Mouse (Mus musculus): ENCODE measurements around the gene Rtf2. TPM values are rescaled to one million over a fixed set of nuclear protein-coding genes. Genes with fewer than 3 reads are reported as not detected.

Rtf2 gene
- polyA plus RNA-seq, 1 experiment from 2014 or later, result 74.7 TPM

- H3K4me2 ChIP-seq, result no peak overlapping the region
- no peak overlapping the region for H3K9ac ChIP-seq
- ATAC-seq (ENCODE audit: insufficient number of reproducible peaks, low FRiP score, low TSS enrichment, low read depth), result no peak
- 91% methylated on average over 4 of the region's 4 CpGs for WGBS
- no peak overlapping the region for H3K27ac ChIP-seq
- no peaks in the 10 kb centered on the region for H3K27me3 ChIP-seq
- no peak overlapping the region for H3K4me3 ChIP-seq
- H3K36me3 ChIP-seq, result peaks cover 60% of the 10 kb centered on the region
- H3K4me1 ChIP-seq, result peaks cover 14% of the 10 kb centered on the region
- no peaks in the 10 kb centered on the region for H3K9me3 ChIP-seq
Observed at GRCm38 (mm10) chr2:172445617-172446016, 5.3 kb downstream of the Rtf2 start.

- H3K9ac ChIP-seq, result no peak overlapping the region
- 88% methylated on average over 6 of the region's 6 CpGs for WGBS
- H3K4me1 ChIP-seq, result no peaks in the 10 kb centered on the region
- H3K4me3 ChIP-seq, result no peak overlapping the region
- peaks cover 72% of the 10 kb centered on the region for H3K36me3 ChIP-seq
- H3K9me3 ChIP-seq, result no peaks in the 10 kb centered on the region
- no peak for ATAC-seq (ENCODE audit: insufficient number of reproducible peaks, low FRiP score, low TSS enrichment, low read depth)
- no peak overlapping the region for H3K4me2 ChIP-seq
- no peak overlapping the region for H3K27ac ChIP-seq
- H3K27me3 ChIP-seq, result no peaks in the 10 kb centered on the region
Observed at GRCm38 (mm10) chr2:172447317-172447716, 7.0 kb downstream of the Rtf2 start.

- ATAC-seq (ENCODE audit: insufficient number of reproducible peaks, low FRiP score, low TSS enrichment, low read depth), result no peak
- 84% methylated on average over 4 of the region's 4 CpGs for WGBS
- no peaks in the 10 kb centered on the region for H3K9me3 ChIP-seq
Observed at GRCm38 (mm10) chr2:172448329-172448728, 8.0 kb downstream of the Rtf2 start.

GRCm38 (mm10) chr2:172450640-172451039 is 10.3 kb downstream of the Rtf2 start:
- no peak for ATAC-seq (ENCODE audit: insufficient number of reproducible peaks, low FRiP score, low TSS enrichment, low read depth)
- Histone ChIP-seq H3K27ac (no peak overlapping the region), H3K9me3 (no peaks in the 10 kb centered on the region), H3K4me3 (no peak overlapping the region), H3K4me1 (no peaks in the 10 kb centered on the region), H3K9ac (no peak overlapping the region), H3K27me3 (no peaks in the 10 kb centered on the region), H3K36me3 (peaks cover 88% of the 10 kb centered on the region), H3K4me2 (no peak overlapping the region)
- WGBS, result 73% methylated on average over 6 of the region's 6 CpGs

More at GRCm38 (mm10) chr2:172448329-172448728, 8.0 kb downstream of the Rtf2 start:
- Histone ChIP-seq H3K4me1 (no peaks in the 10 kb centered on the region), H3K36me3 (peaks cover 82% of the 10 kb centered on the region), H3K9ac (no peak overlapping the region), H3K4me2 (no peak overlapping the region), H3K27ac (no peak overlapping the region), H3K4me3 (no peak overlapping the region), H3K27me3 (no peaks in the 10 kb centered on the region)

- Histone ChIP-seq H3K4me2 (no peak overlapping the region), H3K9ac (no peak overlapping the region), H3K9me3 (no peaks in the 10 kb centered on the region), H3K4me3 (no peak overlapping the region), H3K36me3 (peaks cover 74% of the 10 kb centered on the region), H3K4me1 (no peaks in the 10 kb centered on the region), H3K27ac (no peak overlapping the region), H3K27me3 (no peaks in the 10 kb centered on the region)
- no peak for ATAC-seq (ENCODE audit: insufficient number of reproducible peaks, low FRiP score, low TSS enrichment, low read depth)
- 95% methylated on average over 4 of the region's 4 CpGs for WGBS
Observed at GRCm38 (mm10) chr2:172452031-172452430, 11.7 kb downstream of the Rtf2 start.

- 94% methylated on average over 10 of the region's 10 CpGs for WGBS
- Histone ChIP-seq H3K4me3 (no peak overlapping the region), H3K36me3 (peaks cover 73% of the 10 kb centered on the region), H3K9ac (no peak overlapping the region), H3K27ac (no peak overlapping the region), H3K4me2 (no peak overlapping the region), H3K4me1 (no peaks in the 10 kb centered on the region), H3K9me3 (no peaks in the 10 kb centered on the region), H3K27me3 (no peaks in the 10 kb centered on the region)
- ATAC-seq (ENCODE audit: insufficient number of reproducible peaks, low FRiP score, low TSS enrichment, low read depth), result no peak
Observed at GRCm38 (mm10) chr2:172452458-172452857, 12.1 kb downstream of the Rtf2 start.

GRCm38 (mm10) chr2:172458496-172458895 is 18.1 kb downstream of the Rtf2 start, which contains the start of gene Gcnt7:
Gcnt7 (minus strand) TSS chr2:172458596.
- Histone ChIP-seq H3K9me3 (no peaks in the 10 kb centered on the region), H3K4me2 (no peak within 1 kb of the TSS), H3K4me1 (no peaks in the 10 kb centered on the region), H3K36me3 (peaks cover 37% of the 10 kb centered on the region), H3K27me3 (no peaks in the 10 kb centered on the region), H3K9ac (no peak within 1 kb of the TSS), H3K27ac (no peak within 1 kb of the TSS), H3K4me3 (no peak within 1 kb of the TSS)
- 67% methylated on average over 11 of the region's 11 CpGs for WGBS
- no peak for ATAC-seq (ENCODE audit: insufficient number of reproducible peaks, low FRiP score, low TSS enrichment, low read depth)

- no peaks in the 10 kb centered on the region for H3K4me1 ChIP-seq
- no peaks in the 10 kb centered on the region for H3K9me3 ChIP-seq
- 42% methylated on average over 2 of the region's 2 CpGs for WGBS
- ATAC-seq (ENCODE audit: insufficient number of reproducible peaks, low FRiP score, low TSS enrichment, low read depth), result no peak
- no peak overlapping the region for H3K9ac ChIP-seq
- no peak overlapping the region for H3K4me2 ChIP-seq
- peaks cover 42% of the 10 kb centered on the region for H3K36me3 ChIP-seq
- H3K27ac ChIP-seq, result no peak overlapping the region
- H3K4me3 ChIP-seq, result no peak overlapping the region
- H3K27me3 ChIP-seq, result no peaks in the 10 kb centered on the region
Observed at GRCm38 (mm10) chr2:172460647-172461046, 20.3 kb downstream of the Rtf2 start.

- 87% methylated on average over 4 of the region's 4 CpGs for WGBS
- no peak for ATAC-seq (ENCODE audit: insufficient number of reproducible peaks, low FRiP score, low TSS enrichment, low read depth)
- H3K27me3 ChIP-seq, result no peaks in the 10 kb centered on the region
Observed at GRCm38 (mm10) chr2:172462813-172463212, 22.5 kb downstream of the Rtf2 start.

GRCm38 (mm10) chr2:172466427-172467132 is 26.2 kb downstream of the Rtf2 start:
- Histone ChIP-seq H3K4me1 (no peaks in the 10 kb centered on the region), H3K4me2 (no peak overlapping the region), H3K9ac (no peak overlapping the region), H3K4me3 (no peak overlapping the region), H3K36me3 (peaks cover 71% of the 10 kb centered on the region), H3K27me3 (no peaks in the 10 kb centered on the region), H3K27ac (no peak overlapping the region), H3K9me3 (no peaks in the 10 kb centered on the region)
- 88% methylated on average over 11 of the region's 11 CpGs for WGBS
- ATAC-seq (ENCODE audit: insufficient number of reproducible peaks, low FRiP score, low TSS enrichment, low read depth), result no peak

More at GRCm38 (mm10) chr2:172462813-172463212, 22.5 kb downstream of the Rtf2 start:
- Histone ChIP-seq H3K4me2 (no peak overlapping the region), H3K9me3 (no peaks in the 10 kb centered on the region), H3K9ac (no peak overlapping the region), H3K4me3 (no peak overlapping the region), H3K36me3 (peaks cover 55% of the 10 kb centered on the region), H3K4me1 (no peaks in the 10 kb centered on the region), H3K27ac (no peak overlapping the region)

GRCm38 (mm10) chr2:172467206-172467605 is 26.9 kb downstream of the Rtf2 start:
- ATAC-seq (ENCODE audit: insufficient number of reproducible peaks, low FRiP score, low TSS enrichment, low read depth), result no peak
- 92% methylated on average over 5 of the region's 5 CpGs for WGBS

GRCm38 (mm10) chr2:172468346-172468819 is 28.0 kb downstream of the Rtf2 start:
- no peak overlapping the region for H3K4me2 ChIP-seq
- no peak overlapping the region for H3K9ac ChIP-seq
- ATAC-seq (ENCODE audit: insufficient number of reproducible peaks, low FRiP score, low TSS enrichment, low read depth), result no peak
- peaks cover 5% of the 10 kb centered on the region for H3K4me1 ChIP-seq
- no peak overlapping the region for H3K27ac ChIP-seq
- no peak overlapping the region for H3K4me3 ChIP-seq
- 85% methylated on average over 11 of the region's 11 CpGs for WGBS
- H3K27me3 ChIP-seq, result no peaks in the 10 kb centered on the region
- no peaks in the 10 kb centered on the region for H3K9me3 ChIP-seq
- H3K36me3 ChIP-seq, result peaks cover 65% of the 10 kb centered on the region

More at GRCm38 (mm10) chr2:172467206-172467605, 26.9 kb downstream of the Rtf2 start:
- H3K9me3 ChIP-seq, result no peaks in the 10 kb centered on the region
- no peak overlapping the region for H3K4me2 ChIP-seq
- H3K36me3 ChIP-seq, result peaks cover 70% of the 10 kb centered on the region
- H3K4me3 ChIP-seq, result no peak overlapping the region
- H3K9ac ChIP-seq, result no peak overlapping the region
- H3K27ac ChIP-seq, result no peak overlapping the region
- H3K27me3 ChIP-seq, result no peaks in the 10 kb centered on the region
- no peaks in the 10 kb centered on the region for H3K4me1 ChIP-seq
